Mouse (Mus musculus) heart, adult 2 months (tissue): ENCODE measurements around the gene Cnst. TPM values are rescaled to one million over a fixed set of nuclear protein-coding genes. Genes with fewer than 3 reads are reported as not detected.

Experiments
- DNase-seq, 2 experiments: peaks; one replicate each; pipeline ENCODE4 v3.0.0; 2021
- H3K27ac ChIP-seq: fragments of 200-600 bp; 2 replicates; pipeline ENCODE4 v1.8.1; 2022
- H3K27me3 ChIP-seq: fragments of 200-500 bp; 2 replicates; pipeline ENCODE4 v1.6.1; 2012; ENCODE audit warnings: mild to moderate bottlenecking, low read length, inconsistent platforms, mixed read lengths; ENCODE audit not compliant: control insufficient read depth, insufficient read depth
- H3K36me3 ChIP-seq: fragments of 200-500 bp; 2 replicates; pipeline ENCODE4 v1.6.1; 2012; ENCODE audit warnings: low read length, inconsistent platforms; ENCODE audit not compliant: control insufficient read depth, insufficient read depth
- H3K4me1 ChIP-seq: fragments of 200-500 bp; 2 replicates; pipeline ENCODE4 v1.6.1; 2011; ENCODE audit warnings: low read length; ENCODE audit not compliant: control insufficient read depth, insufficient read depth
- H3K4me3 ChIP-seq: fragments of 200-600 bp; 2 replicates; pipeline ENCODE4 v1.8.1; 2022
- H3K79me2 ChIP-seq: fragments of 200-500 bp; replicated peaks from 2 replicates; pipeline ENCODE4 v1.6.1; 2012; ENCODE audit warnings: mild to moderate bottlenecking, inconsistent platforms, low read length, moderate library complexity, mixed read lengths; ENCODE audit not compliant: control insufficient read depth, insufficient read depth
- H3K9ac ChIP-seq: fragments of 200-500 bp; 2 replicates; pipeline ENCODE4 v1.6.1; 2012; ENCODE audit warnings: low read depth, mild to moderate bottlenecking, control low read depth, inconsistent platforms, low read length, mixed read lengths
- CTCF ChIP-seq: fragments of 200-600 bp; IDR thresholded peaks from 2 replicates; pipeline ENCODE4 v1.8.1; 2022; ENCODE audit warnings: antibody characterized with exemption, mild to moderate bottlenecking, moderate library complexity
- EP300 ChIP-seq: fragments of 200-500 bp; IDR thresholded peaks from 2 replicates; pipeline ENCODE4 v1.6.1; 2011; ENCODE audit warnings: low read depth, low read length, control low read depth; ENCODE audit not compliant: insufficient read depth
- POLR2A ChIP-seq: fragments of 200-500 bp; IDR thresholded peaks from 2 replicates; pipeline ENCODE4 v1.6.1; 2011; ENCODE audit warnings: mild to moderate bottlenecking, low read depth, low read length, control low read depth; ENCODE audit not compliant: insufficient read depth
- WGBS: fragments of 180-500 bp; shearing (Covaris S2); methylation state at CpG from one replicate; pipeline ENCODE4 v1.1.7; 2018; 5-methylcytosine and 5-hydroxymethylcytosine counted together
- intact Hi-C: fragments of 180-260 bp; cut with DNase I; formaldehyde crosslinking; loops from one replicate; pipeline ENCODE4 v1.15.1; 2025
- polyA plus RNA-seq: library from polyadenylated mRNA; depleted of rRNA; stranded (reverse); fragments of >200 nt; gene quantifications from 2 replicates; pipeline ENCODE4 v1.2.3, GENCODE M21; 2012
- total RNA-seq, 2 experiments: library from RNA; stranded (reverse); gene quantifications; 2 replicates each; pipeline ENCODE4 v1.2.3; 2021

Gene Cnst
- total and polyA plus RNA-seq, 3 experiments: 23.4 to 48.8 (median 46.7) TPM

GRCm38 (mm10) chr1:179559446-179560194 lies 13.4 kb downstream of the Cnst start:
- no peak for DNase-seq
- peaks cover 18% of the 10 kb centered on the region for H3K4me1 ChIP-seq
- intact Hi-C loops: no loop called here
- peak overlapping the region; percentile 67 for H3K27ac ChIP-seq
- H3K36me3 ChIP-seq: peaks cover 12% of the 10 kb centered on the region
- WGBS: 33% methylated on average over 11 of the region's 11 CpGs
- H3K9ac ChIP-seq: no peak overlapping the region
- no peak overlapping the region for H3K4me3 ChIP-seq
- TF ChIP-seq EP300: no peak
- no peak for TF ChIP-seq POLR2A
- no peak for TF ChIP-seq CTCF
- peaks cover 6% of the 10 kb centered on the region; the same call in 1 of the 2 replicates for H3K79me2 ChIP-seq
- H3K27me3 ChIP-seq: no peaks in the 10 kb centered on the region

- peaks cover 5% of the 10 kb centered on the region for H3K79me2 ChIP-seq
- H3K36me3 ChIP-seq: peaks cover 12% of the 10 kb centered on the region
- intact Hi-C loops: no loop called here
- WGBS: 92% methylated on average over 6 of the region's 6 CpGs
- TF ChIP-seq EP300 (no peak), POLR2A (no peak), CTCF (no peak)
- no peak for DNase-seq
- no peak overlapping the region for H3K9ac ChIP-seq
- H3K27me3 ChIP-seq: no peaks in the 10 kb centered on the region
- H3K27ac ChIP-seq: peak overlapping the region; percentile 63; the same call in 1 of the 2 replicates
- no peak overlapping the region for H3K4me3 ChIP-seq
- H3K4me1 ChIP-seq: peaks cover 18% of the 10 kb centered on the region
These were observed 14.8 kb downstream of the Cnst start for GRCm38 (mm10) chr1:179560845-179561430.

GRCm38 (mm10) chr1:179563211-179563610 lies 17.0 kb downstream of the Cnst start:
- H3K4me3 ChIP-seq: no peak overlapping the region
- WGBS: 87% methylated on average over 4 of the region's 4 CpGs
- H3K79me2 ChIP-seq: peaks cover 12% of the 10 kb centered on the region
- DNase-seq: no peak
- TF ChIP-seq EP300: no peak
- no peak for TF ChIP-seq CTCF
- TF ChIP-seq POLR2A: no peak
- H3K27me3 ChIP-seq: no peaks in the 10 kb centered on the region
- H3K36me3 ChIP-seq: peaks cover 20% of the 10 kb centered on the region
- H3K27ac ChIP-seq: peak overlapping the region; percentile 52; the same call in 1 of the 2 replicates
- no peak overlapping the region for H3K9ac ChIP-seq
- intact Hi-C loops: no loop called here
- peaks cover 22% of the 10 kb centered on the region for H3K4me1 ChIP-seq

GRCm38 (mm10) chr1:179563926-179564325 lies 17.8 kb downstream of the Cnst start:
- H3K27ac ChIP-seq: peak overlapping the region; percentile 52
- H3K79me2 ChIP-seq: peaks cover 12% of the 10 kb centered on the region
- WGBS: 61% methylated on average over 5 of the region's 5 CpGs
- H3K9ac ChIP-seq: no peak overlapping the region
- H3K4me1 ChIP-seq: peaks cover 25% of the 10 kb centered on the region
- intact Hi-C loops: no loop called here
- DNase-seq: no peak
- no peaks in the 10 kb centered on the region for H3K27me3 ChIP-seq
- H3K4me3 ChIP-seq: no peak overlapping the region
- TF ChIP-seq CTCF: 0 out of 2 replicates have a peak, but pooled peaks have one; percentile 9
- TF ChIP-seq POLR2A: no peak
- TF ChIP-seq EP300: no peak
- H3K36me3 ChIP-seq: peaks cover 27% of the 10 kb centered on the region

- Histone ChIP-seq H3K4me1 (peaks cover 31% of the 10 kb centered on the region), H3K27ac (peak overlapping the region; percentile 40), H3K9ac (0 out of 2 replicates have a peak overlapping the region, but pooled peaks have one; percentile 14), H3K79me2 (peaks cover 16% of the 10 kb centered on the region), H3K36me3 (peaks cover 25% of the 10 kb centered on the region), H3K4me3 (no peak overlapping the region), H3K27me3 (no peaks in the 10 kb centered on the region)
- WGBS: 44% methylated on average over 7 of the region's 7 CpGs
- no peak for TF ChIP-seq EP300
- no peak for TF ChIP-seq CTCF
- no peak for TF ChIP-seq POLR2A
- no peak for DNase-seq
- intact Hi-C loops: no loop called here
These were observed 21.4 kb downstream of the Cnst start for GRCm38 (mm10) chr1:179567558-179567957.
